14 mouse cellular contexts compared by ENCODE assay signal in the genomic region with DNA sequence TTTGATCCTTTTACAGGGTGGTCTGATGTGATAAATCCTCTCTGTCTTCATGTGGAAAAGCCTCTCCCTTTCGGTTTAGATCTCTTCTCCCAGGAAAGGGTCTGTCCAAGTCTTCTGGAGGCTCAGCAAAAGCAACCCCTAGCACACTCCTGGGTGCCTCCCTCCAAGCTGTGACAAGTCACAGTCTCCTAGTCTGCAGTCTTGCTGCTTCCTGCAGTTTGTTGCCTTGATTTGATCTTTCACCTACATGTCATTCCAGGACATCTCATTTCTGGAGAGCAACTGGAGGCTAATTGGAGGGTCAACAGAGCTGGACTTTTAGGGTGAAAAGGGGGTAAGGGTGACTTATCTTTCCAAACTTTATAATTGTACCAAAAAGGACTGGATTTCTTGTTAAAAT. TPM values are rescaled to one million over a fixed set of nuclear protein-coding genes. Genes with fewer than 3 reads are reported as not detected.
A peak's percentile ranks its signal among the peaks of the same experiment; 100 is the strongest.
DNase-seq lines count a peak whose midpoint lies in the region; ATAC-seq and TF ChIP-seq lines count a peak whose summit lies in the region.
"Had no signal": no experiment of that assay in that cellular context is flagged by ENCODE, and none has a peak within 500 bp of the region (broad histone marks: within the 10 kb centered on the region; RNA-seq: fewer than 3 reads in every experiment).

No protein-coding gene starts in this region.

- no peak for DNase-seq in stomach, postnatal 0 days (ENCODE audit: low spot score)
- DNase-seq in kidney, postnatal 4 days: peak; percentile 31 to 46
- DNase-seq in right cerebral cortex, adult 18-20 months: no peak
- DNase-seq in MN1 (ENCODE audit: low spot score): no peak
- DNase-seq in cerebellum, postnatal 10 days: no peak
- DNase-seq: cerebellum, postnatal 25 days had no signal

- H3K4me2 ChIP-seq in heart, embryonic 13.5 days: no peak overlapping the region
- H3K4me2 ChIP-seq in heart, embryonic 11.5 days: no peak overlapping the region
- no peak overlapping the region for H3K4me2 ChIP-seq in stomach, embryonic 14.5 days (replicated peaks; ENCODE audit: low read depth, low read length)
- no peak overlapping the region for H3K4me2 ChIP-seq in stomach, postnatal 0 days (replicated peaks; ENCODE audit: low read depth)
- H3K4me2 ChIP-seq: neural tube, embryonic 12.5 days had no signal

- H3K9ac ChIP-seq in heart, embryonic 13.5 days: no peak overlapping the region
- H3K9ac ChIP-seq in heart, embryonic 11.5 days (ENCODE audit: low read depth, low read length): no peak overlapping the region
- no peak overlapping the region for H3K9ac ChIP-seq in stomach, embryonic 14.5 days (replicated peaks; ENCODE audit: low read depth, low read length)
- H3K9ac ChIP-seq in stomach, postnatal 0 days (ENCODE audit: low read length): no peak overlapping the region
- H3K9ac ChIP-seq: neural tube, embryonic 12.5 days had no signal

- TF ChIP-seq CTCF in stomach, postnatal 0 days (IDR thresholded peaks at IDR 0.05; ENCODE audit: low read depth): no peak

- H3K4me3 ChIP-seq in heart, embryonic 13.5 days: no peak overlapping the region
- no peak overlapping the region for H3K4me3 ChIP-seq in heart, embryonic 11.5 days (ENCODE audit: low read depth, low read length)
- no peak overlapping the region for H3K4me3 ChIP-seq in stomach, embryonic 14.5 days (ENCODE audit: low read depth, low read length)
- no peak overlapping the region for H3K4me3 ChIP-seq in stomach, postnatal 0 days (ENCODE audit: low read depth, low read length)
- H3K4me3 ChIP-seq: left cerebral cortex, adult 2 months; neural tube, embryonic 12.5 days had no signal

- WGBS in heart, embryonic 13.5 days: 33% methylated on average over 1 of the region's 1 CpGs
- 28% methylated on average over 1 of the region's 1 CpGs for WGBS in heart, embryonic 11.5 days (ENCODE audit: insufficient replicate concordance)
- 3% methylated on average over 1 of the region's 1 CpGs for WGBS in stomach, embryonic 14.5 days
- 29% methylated on average over 1 of the region's 1 CpGs for WGBS in stomach, postnatal 0 days

- H3K27me3 ChIP-seq in heart, embryonic 13.5 days (replicated peaks): no peaks in the 10 kb centered on the region
- H3K27me3 ChIP-seq in heart, embryonic 11.5 days (ENCODE audit: control insufficient read depth, insufficient read depth, low read length): no peaks in the 10 kb centered on the region
- H3K27me3 ChIP-seq in stomach, embryonic 14.5 days (ENCODE audit: control insufficient read depth, insufficient read depth, low read length): no peaks in the 10 kb centered on the region
- no peaks in the 10 kb centered on the region for H3K27me3 ChIP-seq in stomach, postnatal 0 days (ENCODE audit: control insufficient read depth, insufficient read depth, low read length)
- H3K27me3 ChIP-seq: CH12.LX; neural tube, embryonic 12.5 days had no signal

- ATAC-seq in heart, embryonic 13.5 days (ENCODE audit: extremely low read depth, insufficient number of reproducible peaks, low FRiP score, low TSS enrichment): no peak
- no peak for ATAC-seq in heart, embryonic 11.5 days (replicated peaks; ENCODE audit: insufficient number of reproducible peaks, low FRiP score, low TSS enrichment)
- no peak for ATAC-seq in stomach, embryonic 14.5 days (ENCODE audit: insufficient number of reproducible peaks, insufficient read depth, low FRiP score, low read depth)
- ATAC-seq in stomach, postnatal 0 days (ENCODE audit: low FRiP score, low TSS enrichment): no peak
- ATAC-seq: forebrain, embryonic 14.5 days had no signal

- peaks cover 4% of the 10 kb centered on the region for H3K9me3 ChIP-seq in heart, embryonic 13.5 days
- 0 out of 2 replicates have a peak, but pooled peaks cover 3% of the 10 kb centered on the region for H3K9me3 ChIP-seq in heart, embryonic 11.5 days (replicated peaks; ENCODE audit: control insufficient read depth, low read length)
- H3K9me3 ChIP-seq in stomach, embryonic 14.5 days (ENCODE audit: control insufficient read depth, low read depth, low read length): no peaks in the 10 kb centered on the region
- H3K9me3 ChIP-seq in stomach, postnatal 0 days (ENCODE audit: control insufficient read depth, low read length): no peaks in the 10 kb centered on the region
- H3K9me3 ChIP-seq: neural tube, embryonic 12.5 days had no signal

- H3K27ac ChIP-seq in heart, embryonic 13.5 days (replicated peaks): peak overlapping the region; percentile 62
- no peak overlapping the region for H3K27ac ChIP-seq in heart, embryonic 11.5 days (ENCODE audit: low read depth, low read length)
- peak overlapping the region; percentile 80; the same call in 1 of the 2 replicates for H3K27ac ChIP-seq in stomach, embryonic 14.5 days (ENCODE audit: low read length)
- no peak overlapping the region for H3K27ac ChIP-seq in stomach, postnatal 0 days (replicated peaks)
- H3K27ac ChIP-seq: left cerebral cortex, adult 2 months; neural tube, embryonic 12.5 days had no signal

- no peaks in the 10 kb centered on the region for H3K36me3 ChIP-seq in heart, embryonic 13.5 days
- no peaks in the 10 kb centered on the region for H3K36me3 ChIP-seq in heart, embryonic 11.5 days (ENCODE audit: control insufficient read depth, insufficient read depth, low read length)
- no peaks in the 10 kb centered on the region for H3K36me3 ChIP-seq in stomach, embryonic 14.5 days (ENCODE audit: control insufficient read depth, insufficient read depth, low read length)
- H3K36me3 ChIP-seq in stomach, postnatal 0 days (ENCODE audit: control insufficient read depth, insufficient read depth, low read length): no peaks in the 10 kb centered on the region
- H3K36me3 ChIP-seq: neural tube, embryonic 12.5 days had no signal

- peaks cover 52% of the 10 kb centered on the region for H3K4me1 ChIP-seq in heart, embryonic 13.5 days
- peaks cover 14% of the 10 kb centered on the region; the same call in 1 of the 2 replicates for H3K4me1 ChIP-seq in heart, embryonic 11.5 days (ENCODE audit: control insufficient read depth, insufficient read depth, low read length)
- peaks cover 17% of the 10 kb centered on the region for H3K4me1 ChIP-seq in stomach, embryonic 14.5 days (ENCODE audit: control insufficient read depth, insufficient read depth, low read length)
- H3K4me1 ChIP-seq in stomach, postnatal 0 days (replicated peaks; ENCODE audit: control insufficient read depth, insufficient read depth): no peaks in the 10 kb centered on the region
- H3K4me1 ChIP-seq: neural tube, embryonic 12.5 days had no signal

- TF ChIP-seq EP300 in stomach, postnatal 0 days (optimal IDR thresholded peaks at IDR 0.05): no peak

RNA-seq across cellular contexts. Expression of gene Gm5269, which starts 24.8 kb away (rescaled TPM):
- not detected in 2 replicates for polyA plus RNA-seq in heart, embryonic 13.5 days (2015; fragmentation: Nextera tagmentation; extraction: Ambion mirVana)
- polyA plus RNA-seq in heart, embryonic 11.5 days (2014; fragmentation: Nextera tagmentation; extraction: Ambion mirVana): not detected in 2 replicates
- polyA plus RNA-seq in stomach, embryonic 14.5 days (2014; fragmentation: Nextera tagmentation; extraction: Ambion mirVana): not detected in 2 replicates
- polyA plus RNA-seq in stomach, postnatal 0 days (2015; fragmentation: Nextera tagmentation; extraction: Ambion mirVana): not detected in 2 replicates
- polyA plus RNA-seq: forebrain, embryonic 14.5 days; gonadal fat pad, adult 2 months; neural tube, embryonic 12.5 days had no signal

Comparison
In these comparisons a context has a peak if more than half of its experiments do, and no peak if none do; other contexts are left out.
1. H3K27ac ChIP-seq: peak in heart, embryonic 13.5 days (single experiment) and stomach, embryonic 14.5 days (single experiment); none in heart, embryonic 11.5 days (single experiment) and stomach, postnatal 0 days (single experiment).
2. DNase-seq: peak in kidney, postnatal 4 days (2 of 2); none in stomach, postnatal 0 days (single experiment), right cerebral cortex, adult 18-20 months (single experiment), MN1 (single experiment) and cerebellum, postnatal 10 days (0 of 2).